Mouse (Mus musculus) myocyte (in vitro differentiated cells): ENCODE data around the gene Rtbdn.

ENCODE experiments used
- CEBPB ChIP-seq: IDR thresholded peaks from 2 replicates; pipeline ENCODE4 v1.6.1; 2011; ENCODE audit warnings: mild to moderate bottlenecking, moderate library complexity; ENCODE audit not compliant: poor library complexity, insufficient read depth, severe bottlenecking
- E2F4 ChIP-seq: IDR thresholded peaks from one replicate; pipeline ENCODE4 v1.6.1; 2011; ENCODE audit warnings: mild to moderate bottlenecking, control low read depth, moderate library complexity; ENCODE audit not compliant: insufficient read depth
- MAX ChIP-seq: IDR thresholded peaks from one replicate; pipeline ENCODE4 v1.6.1; 2011; ENCODE audit warnings: low read depth, mild to moderate bottlenecking, control low read depth
- MYOD1 ChIP-seq, 3 experiments: IDR thresholded peaks; one replicate each; pipeline ENCODE4 v1.6.1; 2011; ENCODE audit warnings: control low read depth in 2 of 3, low read depth in 2 of 3, mild to moderate bottlenecking in 2 of 3, moderate library complexity in 1 of 3; ENCODE audit not compliant: insufficient read length in 2 of 3, control insufficient read depth in 1 of 3
- MYOG ChIP-seq, 3 experiments: IDR thresholded peaks; one replicate each; pipeline ENCODE4 v1.6.1; 2011; ENCODE audit warnings: control low read depth in 2 of 3, low read depth in 2 of 3, mild to moderate bottlenecking in 2 of 3; ENCODE audit not compliant: insufficient read length in 2 of 3, control insufficient read depth in 1 of 3, insufficient read depth in 1 of 3
- POLR2A ChIP-seq: IDR thresholded peaks from one replicate; pipeline ENCODE4 v1.6.1; 2011; ENCODE audit warnings: low read depth, mild to moderate bottlenecking, control low read depth, moderate library complexity; ENCODE audit not compliant: insufficient read length
- POLR2AphosphoS2 ChIP-seq: IDR thresholded peaks from one replicate; pipeline ENCODE4 v1.6.1; 2011; ENCODE audit warnings: low read depth, control low read depth; ENCODE audit not compliant: insufficient read length
- TCF12 ChIP-seq: IDR thresholded peaks from one replicate; pipeline ENCODE4 v1.6.1; 2011; ENCODE audit warnings: mild to moderate bottlenecking, control low read depth; ENCODE audit not compliant: poor library complexity, insufficient read depth, severe bottlenecking

- TF ChIP-seq E2F4 (no peak), POLR2AphosphoS2 (no peak), CEBPB (no peak), POLR2A (no peak), MAX (no peak), TCF12 (no peak), MYOD1 (IDR thresholded peaks at IDR 0.05; ENCODE audit: control insufficient read depth in 1 of 3, insufficient read length in 2 of 3, low read depth in 2 of 3) (no peak), MYOG (IDR thresholded peaks at IDR 0.05; ENCODE audit: control insufficient read depth in 1 of 3, insufficient read depth in 1 of 3, insufficient read length in 2 of 3, low read depth in 2 of 3) (no peak)
Measured at GRCm38 (mm10) chr8:84902920-84903661, 43.7 kb upstream of the Rtbdn start.
